In genomic region chr4:46790609-46791267, GRCm38 (mm10) we compare ENCODE assay signal across 23 mouse cellular contexts.
DNase-seq lines count a peak whose midpoint lies in the region; ATAC-seq lines count a peak whose summit lies in the region.
"Had no signal": no experiment of that assay in that cellular context is flagged by ENCODE, and none has a peak within 500 bp of the region (broad histone marks: within the 10 kb centered on the region; RNA-seq: fewer than 3 reads in every experiment).

No protein-coding gene starts in this region.

- 58% methylated on average over 9 of the region's 9 CpGs for WGBS in embryonic facial prominence, embryonic 11.5 days
- 69% methylated on average over 9 of the region's 9 CpGs for WGBS in midbrain, embryonic 13.5 days
- WGBS in intestine, embryonic 15.5 days, result 45% methylated on average over 9 of the region's 9 CpGs

- DNase-seq in kidney, postnatal 10 days, result peak; percentile 63
- DNase-seq in kidney, adult 11 months, result no peak
- peak; percentile 30 for DNase-seq in 416B (ENCODE audit: low read depth)
- peak; percentile 67 for DNase-seq in embryo, embryonic 10 days (ENCODE audit: low spot score)
- peak; percentile 28 for DNase-seq in embryonic facial prominence, embryonic 11.5 days (ENCODE audit: low spot score)
- DNase-seq: adrenal gland, postnatal 10 days; cerebellum, adult 18-20 months; cerebellum, postnatal 14 days; heart, postnatal 4 days; lung, adult 18-20 months; thymus, postnatal 14 days had no signal

- H3K9ac ChIP-seq in embryonic facial prominence, embryonic 11.5 days (replicated peaks; ENCODE audit: low read length), result no peak overlapping the region
- no peak overlapping the region for H3K9ac ChIP-seq in midbrain, embryonic 13.5 days (replicated peaks)
- no peak overlapping the region for H3K9ac ChIP-seq in intestine, embryonic 15.5 days
- H3K9ac ChIP-seq: embryonic facial prominence, embryonic 12.5 days; forebrain, embryonic 13.5 days; limb, embryonic 12.5 days had no signal

- no peaks in the 10 kb centered on the region; the same call in 1 of the 2 replicates for H3K4me1 ChIP-seq in embryonic facial prominence, embryonic 11.5 days (ENCODE audit: control insufficient read depth, insufficient read depth, low read length)
- no peaks in the 10 kb centered on the region for H3K4me1 ChIP-seq in midbrain, embryonic 13.5 days (replicated peaks)
- no peaks in the 10 kb centered on the region for H3K4me1 ChIP-seq in intestine, embryonic 15.5 days (replicated peaks)
- H3K4me1 ChIP-seq: forebrain, embryonic 13.5 days had no signal

- H3K4me2 ChIP-seq in embryonic facial prominence, embryonic 11.5 days (ENCODE audit: low read depth, low read length), result no peak overlapping the region
- no peak overlapping the region for H3K4me2 ChIP-seq in midbrain, embryonic 13.5 days (replicated peaks)
- H3K4me2 ChIP-seq in intestine, embryonic 15.5 days (replicated peaks), result no peak overlapping the region
- H3K4me2 ChIP-seq: embryonic facial prominence, embryonic 12.5 days; forebrain, embryonic 13.5 days; limb, embryonic 12.5 days; liver, embryonic 11.5 days had no signal

- H3K27me3 ChIP-seq in embryonic facial prominence, embryonic 11.5 days (ENCODE audit: control insufficient read depth, insufficient read depth, low read length), result no peaks in the 10 kb centered on the region
- no peaks in the 10 kb centered on the region for H3K27me3 ChIP-seq in midbrain, embryonic 13.5 days
- H3K27me3 ChIP-seq in intestine, embryonic 15.5 days (replicated peaks), result no peaks in the 10 kb centered on the region
- H3K27me3 ChIP-seq: embryonic facial prominence, embryonic 12.5 days; forebrain, embryonic 13.5 days; limb, embryonic 12.5 days had no signal

- ATAC-seq in embryonic facial prominence, embryonic 11.5 days (replicated peaks; ENCODE audit: insufficient number of reproducible peaks, low FRiP score, low TSS enrichment, low read depth), result 0 out of 2 replicates have a peak, but pooled peaks have one; percentile 34
- no peak for ATAC-seq in activated CD4-positive, CD25-positive, alpha-beta regulatory T cell, adult 4 months
- no peak for ATAC-seq in midbrain, embryonic 13.5 days
- ATAC-seq in intestine, embryonic 15.5 days, result no peak
- ATAC-seq: forebrain, embryonic 13.5 days; hindbrain, embryonic 16.5 days; intestine, embryonic 16.5 days; midbrain, embryonic 16.5 days had no signal

- no peak overlapping the region for H3K4me3 ChIP-seq in embryonic facial prominence, embryonic 11.5 days (ENCODE audit: low read depth, low read length)
- H3K4me3 ChIP-seq in midbrain, embryonic 13.5 days (replicated peaks), result no peak overlapping the region
- no peak overlapping the region for H3K4me3 ChIP-seq in intestine, embryonic 15.5 days (replicated peaks)
- H3K4me3 ChIP-seq: embryonic facial prominence, embryonic 12.5 days; forebrain, embryonic 13.5 days; heart, embryonic 10.5 days; limb, embryonic 12.5 days; myocyte had no signal

- no peaks in the 10 kb centered on the region for H3K9me3 ChIP-seq in embryonic facial prominence, embryonic 11.5 days (replicated peaks; ENCODE audit: control insufficient read depth, low read length)
- H3K9me3 ChIP-seq in midbrain, embryonic 13.5 days, result no peaks in the 10 kb centered on the region
- no peaks in the 10 kb centered on the region for H3K9me3 ChIP-seq in intestine, embryonic 15.5 days
- H3K9me3 ChIP-seq: embryonic facial prominence, embryonic 12.5 days; forebrain, embryonic 13.5 days; heart, embryonic 10.5 days; limb, embryonic 12.5 days had no signal

- no peak overlapping the region for H3K27ac ChIP-seq in embryonic facial prominence, embryonic 11.5 days (replicated peaks; ENCODE audit: low read depth, low read length)
- no peak overlapping the region for H3K27ac ChIP-seq in midbrain, embryonic 13.5 days
- H3K27ac ChIP-seq in intestine, embryonic 15.5 days, result no peak overlapping the region
- H3K27ac ChIP-seq: embryonic facial prominence, embryonic 12.5 days; forebrain, embryonic 13.5 days; heart, embryonic 10.5 days; limb, embryonic 12.5 days had no signal

- H3K36me3 ChIP-seq in embryonic facial prominence, embryonic 11.5 days (replicated peaks; ENCODE audit: control insufficient read depth, insufficient read depth, low read depth, low read length), result no peaks in the 10 kb centered on the region
- no peaks in the 10 kb centered on the region for H3K36me3 ChIP-seq in midbrain, embryonic 13.5 days
- no peaks in the 10 kb centered on the region for H3K36me3 ChIP-seq in intestine, embryonic 15.5 days
- H3K36me3 ChIP-seq: embryonic facial prominence, embryonic 12.5 days; heart, embryonic 10.5 days; limb, embryonic 12.5 days had no signal
